Mouse (Mus musculus): ENCODE measurements around the gene Ncapd3.

Ncapd3 gene

DNA sequence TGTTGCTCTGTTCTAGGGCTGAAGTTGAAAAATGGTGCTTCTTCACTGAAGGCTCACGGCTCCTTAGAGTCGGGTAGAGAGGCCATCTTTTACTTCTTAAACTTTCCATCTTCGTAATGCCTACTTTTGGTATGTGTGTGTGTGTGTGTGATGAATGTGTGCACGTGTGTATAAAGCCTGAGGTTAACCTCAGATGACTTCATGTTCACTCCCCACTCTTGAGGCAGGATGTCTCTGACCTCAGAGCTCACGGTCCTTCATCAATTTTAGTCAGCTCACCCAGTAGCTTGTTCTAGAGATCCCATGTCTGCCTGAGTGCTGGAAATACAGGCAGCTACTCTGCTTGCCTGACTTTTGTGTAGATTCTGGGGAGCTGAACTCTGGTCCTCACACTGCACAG, 13.9 kb downstream of the Ncapd3 start:
- DNase-seq (ENCODE audit: low spot score), result no peak

DNA sequence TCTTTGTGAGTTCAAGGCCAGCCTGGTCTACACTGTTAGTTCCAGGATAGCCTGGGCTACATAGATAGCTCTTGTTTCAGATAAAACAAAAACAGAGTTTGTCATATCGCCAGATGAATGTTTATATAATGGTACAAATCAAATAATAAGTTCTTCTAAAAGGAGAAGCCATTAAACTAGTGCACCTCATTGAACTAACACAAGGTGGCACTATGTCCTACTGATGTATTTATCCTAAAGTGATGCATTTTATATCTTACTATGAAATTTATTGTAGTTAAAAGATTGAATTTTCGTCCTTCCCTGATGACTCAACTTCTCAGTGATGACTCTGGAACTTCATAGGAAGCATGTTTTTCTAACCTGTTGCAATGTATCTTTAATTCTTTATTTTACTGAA, 19.5 kb downstream of the Ncapd3 start:
- DNase-seq (ENCODE audit: low spot score), result no peak

DNA sequence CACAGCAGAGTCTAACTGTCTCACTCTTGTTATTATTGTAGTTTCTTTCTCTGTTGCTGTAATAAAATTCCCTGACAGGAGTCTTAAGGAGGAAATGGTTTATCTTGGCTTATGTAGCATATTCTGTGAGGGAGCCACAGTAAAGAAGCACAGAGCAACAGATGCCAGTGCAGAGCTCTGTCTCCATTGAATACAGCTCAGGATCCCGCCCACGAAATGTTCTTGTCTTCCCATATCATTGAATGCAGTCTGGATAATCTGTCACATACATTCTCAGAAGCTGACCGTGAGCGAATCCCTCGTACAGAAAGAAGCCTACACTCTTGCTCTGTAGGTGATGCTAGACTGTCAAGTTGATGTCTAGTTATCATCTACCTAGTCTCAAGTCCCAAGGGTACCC, 28.4 kb downstream of the Ncapd3 start:
- DNase-seq (ENCODE audit: low spot score), result no peak

DNA sequence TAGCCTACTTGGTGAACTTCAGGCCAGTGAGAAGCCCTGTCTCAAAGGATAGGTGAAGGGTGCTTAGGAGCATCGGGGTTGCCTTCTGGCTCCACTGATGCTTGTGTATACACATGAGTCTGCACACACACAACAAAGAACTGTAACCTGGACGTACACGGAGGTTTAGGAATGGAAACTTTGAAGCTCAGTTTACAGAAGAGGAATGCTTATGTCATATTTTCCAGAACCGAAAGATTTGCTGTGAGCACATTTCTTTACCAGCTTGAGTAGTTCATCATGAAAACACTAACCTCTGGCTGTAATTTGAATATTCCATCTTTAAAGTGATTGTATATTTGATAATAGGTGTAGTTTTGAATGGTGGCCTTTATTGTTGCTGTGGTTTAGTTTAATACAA, 40.9 kb downstream of the Ncapd3 start:
- no peak for DNase-seq (ENCODE audit: low spot score)

DNA sequence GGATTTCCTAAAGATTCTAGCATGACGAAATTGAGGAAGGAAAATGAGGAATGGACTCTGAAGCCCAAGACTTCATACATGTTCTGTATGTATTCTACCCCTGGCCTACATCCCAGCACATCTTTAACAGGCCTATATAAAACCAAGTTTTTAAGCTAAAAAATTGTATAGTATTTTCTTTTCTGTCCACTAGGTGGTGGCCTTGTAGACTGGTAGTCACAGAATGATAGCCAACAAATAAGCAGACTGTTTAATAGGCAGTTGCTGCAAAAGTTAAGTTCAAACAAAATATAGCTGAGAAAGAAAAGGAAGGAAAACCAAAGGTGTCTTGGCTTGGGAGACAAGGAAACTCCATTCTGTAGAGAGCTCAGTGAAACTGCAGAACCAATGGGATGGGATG, 44.7 kb downstream of the Ncapd3 start:
- DNase-seq (ENCODE audit: low spot score), result no peak

DNA sequence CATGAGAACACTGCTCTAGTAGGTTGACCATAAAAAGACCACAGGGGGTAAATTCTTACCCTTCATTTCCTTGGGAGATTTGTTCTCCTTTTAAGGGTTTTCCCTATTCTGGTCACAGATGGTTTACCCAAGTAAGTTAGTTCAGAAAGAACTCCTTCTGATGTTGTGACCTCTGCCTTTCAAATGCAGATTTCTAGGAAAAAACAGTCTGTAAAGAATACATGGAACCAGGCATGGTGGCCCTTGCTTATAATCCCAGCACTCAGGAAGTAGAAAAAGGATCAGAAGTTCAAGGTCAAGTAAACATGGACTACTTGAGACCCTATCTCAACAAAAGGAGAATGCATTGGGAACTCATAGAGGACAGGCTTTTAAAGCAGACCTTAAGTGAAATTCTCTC, 45.8 kb downstream of the Ncapd3 start:
- no peak for DNase-seq (ENCODE audit: low spot score)

DNA sequence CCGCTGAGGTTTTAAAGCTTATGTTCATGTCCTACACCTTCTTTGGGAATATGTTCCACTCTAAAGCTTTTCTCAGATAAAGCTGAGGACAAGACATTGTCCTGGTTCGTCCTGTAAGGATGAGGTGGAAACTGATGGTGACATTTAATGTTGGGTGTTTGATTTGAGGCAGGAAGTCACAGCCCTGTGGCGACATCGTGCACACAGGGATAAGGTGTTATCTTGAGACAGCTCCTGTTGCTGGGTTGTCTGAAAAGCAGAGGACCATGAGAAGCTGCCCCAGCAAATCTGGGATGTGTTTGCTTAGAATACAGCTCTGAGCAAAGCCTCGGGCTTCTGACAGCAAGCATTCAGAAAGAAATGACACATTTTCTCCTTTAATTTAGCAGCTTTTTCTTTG, 56.3 kb downstream of the Ncapd3 start:
- no peak for DNase-seq (ENCODE audit: low spot score)

DNA sequence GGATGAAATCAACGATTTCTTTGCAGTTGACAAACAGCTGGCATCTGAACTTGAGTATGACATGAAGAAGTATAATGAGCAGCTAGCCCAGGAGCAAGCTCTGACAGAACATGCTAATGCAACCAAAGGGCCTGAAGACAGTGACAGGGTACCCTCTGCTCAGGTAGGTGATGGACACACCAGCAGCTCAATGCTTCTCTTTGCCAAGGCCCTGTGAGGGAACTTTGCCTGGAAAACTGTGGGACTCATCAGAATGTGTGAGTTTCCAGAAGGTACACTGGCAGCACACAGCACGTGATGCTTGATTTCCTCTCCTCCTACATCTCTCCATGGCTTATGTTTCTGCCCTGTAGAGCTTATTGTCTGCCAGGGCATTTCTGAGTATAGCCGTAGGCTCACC, 57.4 kb downstream of the Ncapd3 start:
- DNase-seq (ENCODE audit: low spot score), result no peak

DNA sequence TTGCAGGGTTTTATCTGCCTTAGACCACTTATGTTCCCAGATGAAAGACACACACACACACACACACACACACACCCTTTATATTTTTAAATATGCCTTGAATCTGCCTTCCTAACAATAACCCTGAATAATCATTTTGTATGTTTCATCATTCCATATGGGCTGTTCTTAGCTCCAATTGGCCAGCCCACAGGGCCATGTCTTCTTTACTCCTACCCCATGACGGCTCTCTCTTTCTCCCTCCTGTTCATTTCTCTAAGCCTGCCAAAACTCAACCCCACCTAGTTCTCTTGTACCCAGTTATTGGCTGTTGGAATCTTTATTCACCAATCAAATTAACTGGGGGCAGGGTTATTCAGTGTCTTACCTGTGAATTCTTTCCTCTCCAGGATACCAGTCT, 60.2 kb downstream of the Ncapd3 start:
- no peak for DNase-seq (ENCODE audit: low spot score)

DNA sequence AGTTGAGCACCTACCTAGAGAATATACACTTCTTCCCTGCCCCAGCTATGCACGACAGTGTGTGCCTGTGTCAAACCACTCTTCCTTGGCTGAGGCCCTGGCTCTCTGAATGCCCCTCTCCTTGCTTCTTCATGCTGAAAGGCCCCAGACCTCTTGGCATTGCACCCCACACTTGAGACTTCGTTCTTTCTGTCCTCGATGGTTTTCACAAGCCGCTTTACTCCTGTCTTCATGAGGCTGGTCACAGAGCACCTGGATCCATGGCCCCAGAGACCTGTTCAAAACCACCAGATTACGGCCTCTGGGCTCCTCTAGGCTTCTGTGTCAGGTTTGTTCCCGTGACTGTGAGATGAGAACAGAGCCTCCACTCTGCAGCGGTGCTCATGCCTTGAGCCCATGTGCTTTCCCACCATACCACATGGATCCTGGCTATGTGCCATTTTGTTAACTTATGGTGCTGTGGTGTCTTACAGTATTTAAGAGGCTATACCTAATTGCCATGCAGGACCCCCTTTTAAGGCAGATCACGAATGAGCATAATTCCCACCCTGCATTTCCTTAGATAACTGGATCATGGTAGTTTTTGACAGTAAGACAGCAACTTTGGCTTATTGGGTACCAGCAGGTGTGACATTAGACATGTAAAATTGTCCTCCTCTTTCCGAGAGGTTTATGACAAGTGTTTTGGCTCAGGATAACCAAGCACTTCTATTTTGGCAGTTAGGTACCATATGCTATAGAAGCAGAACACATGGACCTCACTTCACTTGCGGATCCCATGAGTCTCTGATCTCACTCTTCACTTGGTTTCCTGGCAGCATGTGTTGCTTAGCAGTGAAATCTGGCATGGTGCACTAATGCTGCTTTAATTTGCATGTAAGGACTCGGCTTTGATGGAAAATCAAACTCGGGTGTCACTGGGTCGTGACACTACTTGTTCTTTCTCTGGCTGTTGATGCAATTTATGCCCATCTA, 61.1 kb downstream of the Ncapd3 start:
- DNase-seq (ENCODE audit: low spot score), result no peak

DNA sequence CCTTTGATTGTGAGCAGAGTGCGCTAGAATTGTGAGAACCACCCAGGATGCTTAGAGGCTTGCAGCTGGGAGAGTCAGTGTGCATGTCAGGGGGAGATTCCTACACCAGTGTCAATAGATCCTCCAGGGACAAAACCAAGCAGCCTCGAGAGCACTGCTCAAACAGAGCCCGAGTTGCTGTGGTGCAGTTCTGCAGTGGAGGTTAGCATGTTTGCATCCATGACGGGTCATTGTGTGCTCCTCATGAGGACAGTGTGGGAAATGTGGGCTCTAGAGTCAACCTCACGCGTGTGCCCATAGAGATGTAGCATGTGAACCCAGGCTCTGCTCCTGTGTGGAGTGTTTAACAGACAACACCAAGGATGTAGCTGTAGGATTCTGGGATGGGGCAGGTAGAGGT, 62.9 kb downstream of the Ncapd3 start:
- DNase-seq (ENCODE audit: low spot score), result no peak

DNA sequence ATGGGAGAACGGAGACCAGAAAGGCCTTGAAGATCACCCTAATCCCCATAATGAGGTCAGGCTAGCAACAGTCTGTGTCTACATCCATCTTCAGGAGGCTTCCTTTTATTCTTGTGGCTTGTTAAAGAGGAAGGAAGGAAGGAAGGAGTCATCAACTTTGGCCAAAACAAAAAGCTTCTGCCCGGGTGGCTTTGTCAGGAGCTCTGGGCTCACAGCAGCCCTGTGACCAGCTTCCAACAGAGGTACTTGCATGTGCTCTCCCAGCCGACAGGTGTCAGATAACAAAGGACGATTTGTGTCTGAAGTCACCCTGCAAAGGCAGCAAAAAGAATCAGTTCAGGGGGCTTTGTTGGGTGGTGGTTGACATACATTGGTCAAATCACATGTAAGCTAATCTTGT, 68.1 kb downstream of the Ncapd3 start:
- no peak for DNase-seq (ENCODE audit: low spot score)

DNA sequence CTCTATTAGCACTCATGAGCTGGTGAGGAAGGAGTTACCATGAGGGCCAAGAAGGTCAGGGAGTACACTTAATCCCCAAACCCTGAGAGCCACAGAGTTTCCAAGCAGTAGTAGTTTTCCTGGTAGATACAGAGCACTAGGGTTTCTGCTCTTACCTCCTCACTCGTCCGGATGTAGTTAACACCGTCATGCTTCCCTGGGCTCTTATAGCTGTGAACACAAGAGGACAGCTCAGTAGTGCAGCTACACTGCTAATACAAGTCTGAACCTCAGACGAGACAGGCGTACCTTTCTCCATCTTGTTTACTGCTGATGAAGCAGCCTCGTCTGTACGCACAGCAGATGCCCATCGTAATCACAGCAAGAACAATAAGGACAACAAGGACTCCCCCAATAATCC, 68.6 kb downstream of the Ncapd3 start:
- DNase-seq (ENCODE audit: low spot score), result no peak

DNA sequence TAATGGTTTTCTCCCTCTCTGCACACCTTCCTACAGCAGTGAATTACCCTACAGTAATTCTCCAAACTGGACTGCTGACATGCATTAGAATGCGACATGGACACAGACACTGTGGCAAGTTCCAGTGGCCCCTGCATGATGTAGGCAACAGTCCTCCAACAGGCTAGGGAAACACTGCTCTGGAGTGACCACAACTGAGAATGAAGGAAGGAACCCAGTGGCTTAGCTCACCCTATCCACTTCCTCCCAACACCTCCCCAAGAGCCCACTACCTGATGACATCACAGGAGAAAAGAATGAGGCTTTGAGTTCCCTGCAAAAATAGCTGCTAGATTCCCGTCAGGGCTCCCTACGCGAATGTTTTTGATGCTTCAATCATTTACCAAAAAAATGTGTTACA, 69.5 kb downstream of the Ncapd3 start:
- DNase-seq (ENCODE audit: low spot score), result no peak

DNA sequence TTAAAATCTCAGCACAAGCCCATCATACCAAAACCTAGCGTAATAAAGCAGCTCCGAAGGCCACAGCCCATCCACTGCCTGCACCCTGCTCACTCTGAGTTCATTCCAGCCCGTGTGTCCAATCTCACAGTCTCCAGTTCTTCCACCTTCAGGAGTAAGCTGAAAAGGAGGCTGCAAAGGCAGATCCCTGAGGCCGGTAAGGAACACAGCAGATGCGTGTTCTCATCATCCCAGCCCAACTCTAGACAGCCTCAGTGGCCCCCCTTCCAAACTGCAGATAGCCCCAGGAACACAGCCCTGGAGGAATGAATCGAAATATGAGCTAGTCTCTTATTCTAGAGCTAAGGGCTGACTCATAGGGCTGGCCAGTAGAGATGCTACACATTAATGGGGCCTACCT, 71.5 kb downstream of the Ncapd3 start:
- no peak for DNase-seq (ENCODE audit: low spot score)

DNA sequence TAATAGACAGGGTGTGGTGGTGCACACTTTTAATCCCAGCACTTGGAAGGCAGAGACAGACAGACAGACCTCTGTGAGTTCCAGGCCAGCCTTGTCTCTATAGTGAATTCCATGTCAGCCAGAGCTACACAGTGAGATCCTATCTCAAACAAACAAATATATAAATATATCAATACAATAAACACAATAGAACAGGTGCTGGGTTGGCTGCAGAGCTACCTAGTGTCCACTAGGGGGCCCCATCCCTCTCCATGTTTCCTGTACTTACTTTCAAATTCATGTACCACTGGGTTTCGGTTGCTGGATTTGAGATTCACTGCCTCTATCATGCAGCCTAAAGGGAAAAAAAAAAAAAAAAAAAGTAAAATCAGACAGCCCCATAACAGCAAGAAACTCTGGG, 76.1 kb downstream of the Ncapd3 start:
- DNase-seq (ENCODE audit: low spot score), result peak; percentile 12

DNA sequence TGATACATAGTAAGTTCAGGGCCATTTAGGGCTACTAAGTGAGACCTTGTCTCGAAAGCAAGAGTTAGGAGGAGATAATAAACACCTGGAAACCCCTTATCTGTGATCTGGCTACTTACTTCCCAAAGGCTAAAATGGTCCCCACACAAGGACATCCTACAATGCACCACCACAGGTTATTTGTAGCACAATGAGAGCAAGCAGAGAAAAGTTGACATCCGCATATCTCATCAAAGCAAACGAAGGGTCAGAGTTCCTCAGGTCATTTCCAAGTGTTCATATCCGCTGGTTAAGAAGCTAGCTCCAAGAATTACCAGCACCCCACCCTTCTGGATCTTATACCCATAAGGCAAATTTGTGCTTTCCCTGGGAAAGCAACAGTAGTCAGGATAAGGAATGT, 78.5 kb downstream of the Ncapd3 start:
- DNase-seq (ENCODE audit: low spot score), result no peak

DNA sequence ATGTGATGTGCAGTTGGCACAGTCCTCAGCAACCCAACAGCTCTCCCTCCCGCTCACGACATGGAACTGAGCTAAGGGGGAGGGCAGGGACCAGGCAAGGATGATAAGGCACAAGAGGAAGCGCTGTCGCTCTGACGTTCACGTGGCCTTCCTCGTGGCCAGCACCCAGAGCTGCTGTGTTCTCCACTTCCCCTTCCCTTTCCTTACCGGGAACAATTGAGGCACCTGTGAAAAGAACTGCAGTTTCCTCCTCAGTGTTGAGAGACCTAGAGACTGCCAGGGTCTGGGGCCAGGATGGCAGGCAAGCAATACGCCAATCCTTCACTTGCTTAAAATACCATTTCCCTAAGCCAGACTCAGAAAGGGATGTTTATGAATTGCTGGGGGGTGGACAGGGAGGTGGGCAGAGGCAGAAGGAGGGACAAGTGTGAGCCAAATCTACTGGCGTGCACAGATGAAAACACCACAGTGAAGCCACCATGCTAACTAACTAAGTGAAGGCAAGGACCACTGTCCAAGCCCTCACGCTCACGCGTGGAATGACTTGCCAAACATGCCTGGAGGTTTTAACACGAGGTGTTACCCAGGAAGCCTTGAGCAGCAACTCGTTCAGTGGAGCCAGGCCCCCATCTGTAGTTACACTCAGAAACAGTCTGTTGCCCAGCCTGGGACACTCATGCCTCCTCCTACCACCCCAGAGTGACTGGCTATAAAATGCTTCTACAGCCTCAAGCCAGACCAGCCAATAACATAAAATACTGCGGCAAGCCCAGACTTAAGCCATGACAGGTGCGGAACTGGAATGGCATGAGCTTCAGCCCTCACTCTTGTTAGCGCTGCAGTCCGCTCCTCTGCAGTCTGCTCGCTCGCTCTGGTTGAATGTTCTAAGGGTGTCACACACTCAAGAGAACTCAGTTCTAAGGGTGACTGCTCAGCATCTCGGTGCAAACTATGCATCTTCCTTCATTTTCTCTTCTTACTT, 79.8 kb downstream of the Ncapd3 start:
- DNase-seq (ENCODE audit: low spot score), result peak; percentile 35

DNA sequence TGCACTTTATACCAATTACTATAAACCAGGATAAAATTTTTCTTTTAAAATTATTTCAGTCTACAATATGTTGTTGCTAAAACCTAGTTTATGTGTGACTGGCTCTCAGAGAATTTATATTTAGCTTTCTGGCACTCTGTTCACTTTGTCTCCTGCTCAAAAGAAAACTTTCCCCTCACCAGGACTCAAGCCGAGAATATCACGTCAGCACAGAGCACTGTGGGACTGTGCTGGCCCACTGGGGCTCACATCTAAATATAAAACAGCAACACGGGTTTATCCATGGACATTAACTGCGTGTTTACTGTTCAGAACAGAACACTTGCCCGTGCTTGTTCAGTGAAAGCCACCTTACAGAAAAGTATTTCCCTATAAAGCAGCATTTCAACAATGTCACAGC, 80.7 kb downstream of the Ncapd3 start:
- no peak for DNase-seq (ENCODE audit: low spot score)

DNA sequence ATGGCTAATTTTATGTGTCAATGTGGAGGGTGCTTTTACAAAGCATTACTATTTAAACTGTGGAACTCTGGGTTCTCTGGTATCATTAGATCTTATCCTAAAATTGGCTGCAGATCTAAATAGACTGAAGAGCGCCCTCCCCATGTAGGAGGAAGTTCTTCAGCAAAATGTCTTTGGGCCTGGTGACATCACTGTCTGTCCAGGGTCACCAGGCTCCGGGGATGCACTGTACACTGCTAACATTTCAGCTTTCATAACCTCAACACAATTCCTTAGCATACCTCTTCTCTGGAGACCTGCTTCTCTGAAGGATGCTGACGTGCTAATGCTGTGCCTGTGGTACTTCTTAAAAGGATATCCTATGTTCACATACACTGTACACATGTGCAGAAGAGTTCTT, 81.8 kb downstream of the Ncapd3 start:
- DNase-seq (ENCODE audit: low spot score), result no peak

DNA sequence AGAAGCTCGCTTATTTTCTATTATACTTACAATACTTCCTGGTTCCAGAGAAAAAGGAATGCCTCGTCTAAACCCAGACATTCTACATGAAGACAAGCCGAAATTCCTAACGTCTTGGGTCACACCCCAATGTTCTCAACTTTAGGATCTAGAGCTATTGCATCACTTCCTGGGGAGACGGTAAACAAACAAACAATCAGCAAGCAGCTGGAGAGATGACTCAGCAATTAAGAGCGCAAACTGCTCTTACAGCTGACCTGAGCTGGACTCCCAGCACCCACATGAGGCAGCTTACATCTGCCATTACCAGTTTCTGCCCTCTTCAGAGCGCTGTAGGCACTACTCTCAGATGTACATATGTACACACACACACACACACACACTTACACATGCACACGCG, 91.3 kb downstream of the Ncapd3 start:
- DNase-seq (ENCODE audit: low spot score), result no peak

DNA sequence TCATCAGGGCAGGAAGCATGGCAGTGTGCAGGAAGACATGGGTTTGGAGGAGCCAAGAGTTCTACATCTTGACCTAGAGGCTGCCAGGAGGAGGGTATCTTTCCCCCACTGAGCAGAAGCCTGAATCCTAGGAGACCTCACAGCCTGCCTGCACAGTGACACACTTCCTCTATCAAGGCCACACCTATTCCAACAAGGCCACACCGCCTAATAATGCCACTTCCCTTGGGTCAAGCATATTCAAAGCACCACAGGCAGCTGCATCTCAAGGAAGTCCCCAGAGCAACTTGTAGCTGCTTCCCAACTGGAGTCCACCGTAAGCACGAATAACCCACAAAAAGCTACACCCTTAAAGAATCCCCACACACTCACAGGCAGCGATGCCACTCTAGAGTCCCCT, 92.1 kb downstream of the Ncapd3 start:
- DNase-seq (ENCODE audit: low spot score), result no peak

DNA sequence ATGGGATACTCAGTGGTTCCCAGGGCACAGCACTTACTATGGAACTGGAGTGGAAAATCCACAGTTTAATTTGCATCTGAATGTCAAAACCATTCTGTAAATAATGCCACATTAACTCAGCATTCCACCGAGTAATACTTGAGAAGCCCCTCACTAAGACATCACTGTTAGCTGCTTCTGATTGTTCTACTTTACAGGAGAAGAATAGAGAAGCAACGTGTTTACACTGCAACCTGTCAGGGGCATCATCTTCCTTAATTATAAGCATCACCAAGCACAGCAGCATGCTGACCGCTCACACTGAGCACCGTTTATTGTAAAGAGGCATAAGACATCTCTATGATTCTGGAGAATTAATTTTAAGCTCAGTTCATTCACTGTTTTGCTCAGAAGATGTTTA, 93.0 kb downstream of the Ncapd3 start:
- no peak for DNase-seq (ENCODE audit: low spot score)
